Mouse (Mus musculus): ENCODE measurements around the gene Slc25a39.

DNA sequence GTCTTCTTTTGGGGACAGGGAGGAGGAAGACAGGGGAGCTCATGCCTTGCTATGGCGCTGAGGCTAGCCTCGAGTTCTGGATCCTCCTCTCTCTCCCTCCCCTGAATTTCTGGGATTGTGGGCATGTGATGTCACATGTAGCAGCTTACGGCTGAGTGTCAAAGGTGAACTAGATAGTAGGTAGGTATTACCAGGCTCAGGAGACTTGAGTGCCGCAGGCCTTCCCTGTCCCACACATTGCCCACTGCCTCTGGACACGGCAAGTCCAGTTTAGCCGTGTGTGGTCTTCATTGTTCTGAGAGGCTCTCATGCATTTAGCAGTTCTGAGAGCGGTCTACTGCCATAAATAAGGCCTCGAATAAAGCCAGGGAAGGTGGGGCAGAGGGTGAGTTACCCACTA lies 5.3 kb upstream of the Slc25a39 start:
- no peak for TF ChIP-seq CTCF (IDR thresholded peaks at IDR 0.05; ENCODE audit: insufficient read depth, low read depth, low read length)
- TF ChIP-seq POLR2A (IDR thresholded peaks at IDR 0.05; ENCODE audit: insufficient read depth, low read depth, low read length): no peak

Data from olfactory bulb, adult 2 months (tissue).